Comparison of ENCODE assay signal across 22 mouse cellular contexts in the genomic region with DNA sequence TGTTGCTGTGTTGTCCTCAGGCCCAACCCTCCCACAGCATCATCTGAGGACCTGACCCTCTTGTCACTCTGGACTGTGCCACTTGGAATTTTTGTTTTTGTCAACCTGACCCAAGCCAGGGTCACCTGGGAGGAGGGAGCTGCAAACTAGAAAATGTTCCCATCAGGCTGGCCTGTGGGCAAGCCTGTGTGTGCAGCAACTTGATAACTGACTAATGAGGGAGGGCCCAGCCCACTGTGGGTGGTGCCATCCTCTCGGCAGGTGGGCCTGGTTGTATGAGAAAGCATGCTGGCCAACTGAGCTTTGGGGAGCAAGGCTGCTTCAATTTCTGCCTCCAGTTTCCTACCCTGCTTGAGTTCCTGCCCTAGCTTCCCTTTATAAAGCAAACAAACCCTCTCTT.
A peak's percentile ranks its signal among the peaks of the same experiment; 100 is the strongest.
DNase-seq lines count a peak whose midpoint lies in the region; ATAC-seq lines count a peak whose summit lies in the region.
"Had no signal": no experiment of that assay in that cellular context is flagged by ENCODE, and none has a peak within 500 bp of the region (broad histone marks: within the 10 kb centered on the region; RNA-seq: fewer than 3 reads in every experiment).

No protein-coding gene starts in this region.

- H3K27ac ChIP-seq in kidney, embryonic 15.5 days, result no peak overlapping the region
- H3K27ac ChIP-seq in liver, embryonic 15.5 days (replicated peaks), result peak overlapping the region; percentile 79
- H3K27ac ChIP-seq: forebrain, embryonic 13.5 days; hindbrain, embryonic 12.5 days; limb, embryonic 13.5 days; lung, embryonic 15.5 days had no signal

- H3K27me3 ChIP-seq in kidney, embryonic 15.5 days, result no peaks in the 10 kb centered on the region
- peaks cover 16% of the 10 kb centered on the region; the same call in 1 of the 2 replicates for H3K27me3 ChIP-seq in erythroblast, embryonic 14.5 days (ENCODE audit: control insufficient read depth)
- H3K27me3 ChIP-seq in liver, embryonic 15.5 days, result no peaks in the 10 kb centered on the region
- H3K27me3 ChIP-seq: forebrain, embryonic 13.5 days; hindbrain, embryonic 12.5 days; limb, embryonic 13.5 days; lung, embryonic 15.5 days had no signal

- no peak overlapping the region for H3K4me2 ChIP-seq in kidney, embryonic 15.5 days
- peak overlapping the region; percentile 48 for H3K4me2 ChIP-seq in liver, embryonic 15.5 days
- H3K4me2 ChIP-seq: forebrain, embryonic 13.5 days; hindbrain, embryonic 12.5 days; limb, embryonic 13.5 days; lung, embryonic 15.5 days; midbrain, embryonic 11.5 days had no signal

- DNase-seq in kidney, adult 18-20 months, result no peak
- DNase-seq in spleen, postnatal 36 days (ENCODE audit: low spot score in 2 of 2), result peak; percentile 46 to 67
- no peak for DNase-seq in urinary bladder, postnatal 4 days (ENCODE audit: low spot score in 2 of 2)
- no peak for DNase-seq in kidney, postnatal 14 days
- DNase-seq: adrenal gland, postnatal 14 days; cerebellum, adult 18-20 months; cerebellum, postnatal 25 days; gastrocnemius, postnatal 14 days; kidney, adult 9 months; lung, postnatal 4 days; retina, postnatal 1 day; thymus, adult 2 months had no signal

- 0 out of 2 replicates have a peak, but pooled peaks cover 6% of the 10 kb centered on the region for H3K9me3 ChIP-seq in kidney, embryonic 15.5 days (replicated peaks)
- H3K9me3 ChIP-seq in erythroblast, embryonic 14.5 days (ENCODE audit: control insufficient read depth, low read length), result peaks cover 44% of the 10 kb centered on the region
- H3K9me3 ChIP-seq in liver, embryonic 15.5 days (replicated peaks), result peaks cover 23% of the 10 kb centered on the region
- H3K9me3 ChIP-seq: hindbrain, embryonic 12.5 days; limb, embryonic 13.5 days; lung, embryonic 15.5 days had no signal

- H3K9ac ChIP-seq in kidney, embryonic 15.5 days, result no peak overlapping the region
- H3K9ac ChIP-seq in liver, embryonic 15.5 days, result no peak overlapping the region
- H3K9ac ChIP-seq: forebrain, embryonic 13.5 days; hindbrain, embryonic 12.5 days; limb, embryonic 13.5 days; lung, embryonic 15.5 days had no signal

- 0 out of 2 replicates have a peak, but pooled peaks have one; percentile 40 for ATAC-seq in kidney, embryonic 15.5 days (replicated peaks; ENCODE audit: low FRiP score)
- peak; percentile 95 for ATAC-seq in liver, embryonic 15.5 days (ENCODE audit: insufficient read depth)
- ATAC-seq: activated CD4-positive, CD25-positive, alpha-beta regulatory T cell, adult 4 months; CD4-positive, CD25-positive, alpha-beta regulatory T cell, adult 4 months; forebrain, embryonic 13.5 days had no signal

- H3K4me3 ChIP-seq in kidney, embryonic 15.5 days (replicated peaks), result no peak overlapping the region
- peak overlapping the region; percentile 32 for H3K4me3 ChIP-seq in erythroblast, embryonic 14.5 days (replicated peaks)
- peak overlapping the region; percentile 15; the same call in 1 of the 2 replicates for H3K4me3 ChIP-seq in liver, embryonic 15.5 days (replicated peaks)
- H3K4me3 ChIP-seq: forebrain, embryonic 13.5 days; hindbrain, embryonic 12.5 days; limb, embryonic 13.5 days; lung, embryonic 15.5 days had no signal

- H3K4me1 ChIP-seq in kidney, embryonic 15.5 days, result no peaks in the 10 kb centered on the region; the same call in 1 of the 2 replicates
- H3K4me1 ChIP-seq in erythroblast, embryonic 14.5 days (ENCODE audit: control insufficient read depth), result peaks cover 37% of the 10 kb centered on the region
- peaks cover 32% of the 10 kb centered on the region for H3K4me1 ChIP-seq in liver, embryonic 15.5 days (replicated peaks)
- H3K4me1 ChIP-seq: forebrain, embryonic 13.5 days; hindbrain, embryonic 12.5 days; limb, embryonic 13.5 days; lung, embryonic 15.5 days had no signal

- H3K36me3 ChIP-seq in kidney, embryonic 15.5 days, result peaks cover 49% of the 10 kb centered on the region
- H3K36me3 ChIP-seq in erythroblast, embryonic 14.5 days (ENCODE audit: control insufficient read depth), result peaks cover 100% of the 10 kb centered on the region
- peaks cover 98% of the 10 kb centered on the region for H3K36me3 ChIP-seq in liver, embryonic 15.5 days (replicated peaks)

- WGBS in kidney, embryonic 15.5 days, result 89% methylated on average over 1 of the region's 1 CpGs
- WGBS in liver, embryonic 15.5 days (ENCODE audit: insufficient replicate concordance), result 29% methylated on average over 1 of the region's 1 CpGs

Comparison
In these comparisons a context has a peak if more than half of its experiments do, and no peak if none do; other contexts are left out.
1. DNase-seq: peak in spleen, postnatal 36 days (2 of 2); none in kidney, adult 18-20 months (single experiment), urinary bladder, postnatal 4 days (0 of 2) and kidney, postnatal 14 days (single experiment).